Mouse (Mus musculus): ENCODE results near the gene Cdk19. TPM values are rescaled to one million over a fixed set of nuclear protein-coding genes. Genes with fewer than 3 reads are reported as not detected.

Gene Cdk19
- total RNA-seq, 2 experiments from 2014 or later, result 11.9 to 15.7 TPM

DNA sequence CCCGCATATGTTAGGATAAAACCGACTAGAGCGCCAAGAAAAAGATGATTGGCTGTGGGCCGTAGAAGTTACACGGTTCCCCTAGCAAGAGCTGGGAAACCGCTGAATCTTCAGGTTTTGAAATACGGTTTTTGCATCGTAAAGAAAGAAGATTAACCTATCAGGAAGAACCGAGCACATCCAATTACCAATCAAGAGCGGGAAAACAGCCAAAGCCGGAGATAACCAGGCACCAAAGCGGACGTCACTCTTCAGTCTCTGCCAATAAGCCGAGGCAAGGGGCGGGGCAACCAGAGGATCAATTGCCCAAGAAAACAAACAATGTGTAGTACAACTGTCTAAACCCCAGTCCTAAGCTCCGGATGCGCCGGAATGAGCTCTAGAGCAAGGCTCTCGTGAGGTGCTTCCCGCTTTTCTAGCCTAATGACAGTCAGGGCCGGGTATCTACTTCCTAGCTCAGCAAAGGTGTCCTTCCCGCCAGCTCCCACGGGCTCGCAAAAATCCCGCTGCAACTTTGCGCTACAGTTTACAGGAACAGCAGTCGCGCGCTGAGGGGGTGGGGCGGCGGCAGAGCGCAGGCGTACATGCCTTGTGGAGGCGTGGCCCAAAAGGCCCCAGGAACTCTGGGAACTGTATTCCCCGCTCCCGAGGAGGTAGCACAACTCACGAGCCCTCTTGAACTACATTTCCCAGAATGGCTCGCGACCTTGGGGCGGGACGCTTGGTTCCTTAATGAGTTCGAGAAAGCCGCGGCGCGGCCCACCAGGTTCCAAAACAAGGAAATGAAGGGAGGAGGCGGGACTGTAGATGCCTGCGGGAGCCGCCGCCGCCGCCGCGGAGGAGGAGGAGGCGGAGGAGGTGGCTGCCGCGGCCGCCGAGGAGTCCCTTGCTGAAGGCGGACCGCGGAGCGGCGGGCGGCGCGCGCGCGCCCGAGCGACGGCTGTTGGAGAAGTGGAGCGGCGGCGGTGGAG is 9.5 kb downstream of the Cdk19 start:
- intact Hi-C loops (cut with DNase I), result loop anchor here (1.0 to 2.0 kb wide), 2 partner anchors 47 to 90 kb away; partner anchors contain the start of genes Amd1 and Gtf3c6
- peak; percentile 98 for DNase-seq (ENCODE audit: low spot score)

DNA sequence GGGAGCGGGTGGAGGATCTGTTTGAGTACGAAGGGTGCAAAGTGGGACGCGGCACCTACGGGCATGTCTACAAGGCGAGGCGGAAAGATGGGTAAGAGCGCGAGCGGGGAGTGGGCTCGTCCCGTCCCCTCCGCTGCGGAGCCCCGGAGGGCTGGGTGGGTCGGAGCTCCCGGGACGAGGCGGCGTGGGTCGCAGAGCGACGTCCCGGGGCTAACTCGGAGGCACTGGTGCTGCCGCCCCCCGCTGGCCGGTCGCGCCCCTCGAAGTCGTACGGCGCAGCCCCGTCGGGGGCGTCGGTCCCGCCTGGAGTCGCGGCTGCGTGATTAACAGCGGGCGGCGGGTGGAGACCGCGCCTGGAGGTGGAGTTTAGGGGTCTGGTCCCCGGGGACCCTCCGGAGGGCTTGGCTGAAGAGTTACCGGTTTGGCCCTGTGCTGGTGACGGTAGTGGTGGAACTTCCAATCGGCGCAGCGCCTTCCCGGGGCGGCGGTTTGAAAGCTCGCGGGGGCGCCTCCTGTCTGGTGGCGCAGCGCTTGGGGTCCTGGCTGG is 10.3 kb downstream of the Cdk19 start:
- intact Hi-C loops (cut with DNase I), result loop anchor here (2.0 to 5.0 kb wide), 2 partner anchors 91 to 173 kb away; partner anchors contain the start of gene Gtf3c6
- peak; percentile 60 for DNase-seq (ENCODE audit: low spot score)

DNA sequence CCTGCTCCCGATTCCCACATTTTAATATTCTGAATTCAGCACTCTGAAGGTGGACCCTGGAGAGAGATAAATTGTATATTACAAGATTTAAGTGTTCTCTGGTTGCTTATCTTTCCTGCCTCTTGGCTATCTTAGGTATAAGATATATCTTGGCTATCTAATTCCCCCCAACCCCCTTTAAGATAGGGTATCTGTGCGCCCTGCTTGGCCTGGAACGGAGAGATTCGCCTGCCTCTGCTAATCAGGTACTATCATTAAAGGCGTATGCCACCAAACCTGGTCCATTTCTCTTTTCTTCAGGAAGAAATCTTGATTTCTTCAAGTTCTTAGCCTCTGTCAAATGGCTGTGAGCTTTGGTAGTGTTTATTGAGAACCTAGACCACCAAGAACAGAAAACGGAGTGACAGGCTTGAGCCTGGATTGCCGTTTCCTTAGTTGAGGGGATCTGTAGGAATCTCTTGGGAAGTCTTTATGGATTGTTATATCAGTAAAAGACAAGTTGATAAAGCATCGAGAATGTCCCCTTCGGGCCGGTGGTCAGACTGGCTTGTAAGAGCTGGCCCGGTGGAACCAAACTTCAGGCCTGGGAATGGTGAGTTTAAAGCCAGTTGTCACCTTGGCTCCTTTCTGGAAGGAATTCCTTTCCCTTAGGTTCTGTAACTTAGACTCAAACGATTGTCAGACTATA is 11.0 kb downstream of the Cdk19 start:
- intact Hi-C loops (cut with DNase I), result loop anchor here (5.0 kb wide), 1 partner anchor 172 kb away; no protein-coding TSS in a partner anchor
- DNase-seq (ENCODE audit: low spot score), result no peak

DNA sequence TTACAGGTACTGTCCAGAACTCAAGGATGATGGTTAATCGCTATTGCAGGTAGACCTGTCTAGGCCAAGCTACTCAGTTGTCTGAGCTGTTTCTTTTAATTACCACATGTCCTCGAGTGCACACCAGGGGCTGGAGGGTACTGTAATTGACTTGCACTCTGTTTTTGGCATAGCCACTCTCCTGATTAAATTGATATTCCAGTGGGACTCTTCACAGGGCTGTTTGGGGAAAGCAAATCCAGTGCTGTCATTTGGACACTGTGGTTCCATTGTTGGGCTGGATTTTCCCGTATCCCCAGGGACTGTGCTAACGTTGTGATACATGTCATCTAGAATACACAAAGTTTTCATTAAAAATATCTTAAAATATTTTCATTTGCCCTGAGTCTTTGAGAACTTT is 11.8 kb downstream of the Cdk19 start:
- DNase-seq (ENCODE audit: low spot score), result no peak
- intact Hi-C loops (cut with DNase I), result loop anchor here (5.0 kb wide), 1 partner anchor 171 kb away; no protein-coding TSS in a partner anchor

DNA sequence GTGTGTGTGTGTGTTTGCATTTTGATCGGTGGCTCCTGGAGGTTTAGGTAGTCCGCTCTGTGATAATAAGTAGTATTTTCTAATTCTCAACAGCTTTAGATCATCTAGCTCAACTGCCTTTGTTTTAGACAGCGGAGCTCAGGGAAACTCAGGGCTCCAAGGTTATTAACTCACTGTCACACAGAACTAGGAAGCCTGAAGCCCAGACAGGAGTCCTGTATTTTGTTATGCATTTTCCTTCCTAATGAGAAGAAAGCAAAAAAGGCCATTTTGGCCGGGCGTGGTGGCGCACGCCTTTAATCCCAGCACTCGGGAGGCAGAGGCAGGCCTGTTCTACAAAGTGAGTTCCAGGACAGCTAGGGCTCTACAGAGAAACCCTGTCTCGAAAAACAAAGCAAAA is 14.7 kb downstream of the Cdk19 start:
- intact Hi-C loops (cut with DNase I), result loop anchor here (5.0 kb wide), 1 partner anchor 168 kb away; no protein-coding TSS in a partner anchor
- no peak for DNase-seq (ENCODE audit: low spot score)

DNA sequence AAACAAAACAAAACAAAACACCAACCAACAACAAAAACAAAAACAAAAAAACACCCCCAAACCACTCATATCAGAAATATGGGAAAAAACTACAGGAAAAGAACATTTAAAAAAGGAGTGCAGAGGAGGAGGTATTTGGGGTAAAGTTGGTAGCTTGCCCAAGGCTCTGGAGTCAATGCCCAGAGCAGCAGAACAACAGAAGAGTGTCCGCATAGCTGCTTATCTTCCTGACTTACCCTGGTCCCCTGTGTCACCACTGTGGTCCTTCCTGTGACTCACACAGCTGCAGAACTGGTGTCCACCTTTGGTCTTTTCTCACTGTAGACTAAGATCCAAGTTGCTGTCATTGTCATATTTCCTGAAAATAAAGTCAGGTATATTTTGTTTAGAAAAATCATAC is 15.2 kb downstream of the Cdk19 start:
- intact Hi-C loops (cut with DNase I), result loop anchor here (5.0 kb wide), 1 partner anchor 168 kb away; no protein-coding TSS in a partner anchor
- no peak for DNase-seq (ENCODE audit: low spot score)

DNA sequence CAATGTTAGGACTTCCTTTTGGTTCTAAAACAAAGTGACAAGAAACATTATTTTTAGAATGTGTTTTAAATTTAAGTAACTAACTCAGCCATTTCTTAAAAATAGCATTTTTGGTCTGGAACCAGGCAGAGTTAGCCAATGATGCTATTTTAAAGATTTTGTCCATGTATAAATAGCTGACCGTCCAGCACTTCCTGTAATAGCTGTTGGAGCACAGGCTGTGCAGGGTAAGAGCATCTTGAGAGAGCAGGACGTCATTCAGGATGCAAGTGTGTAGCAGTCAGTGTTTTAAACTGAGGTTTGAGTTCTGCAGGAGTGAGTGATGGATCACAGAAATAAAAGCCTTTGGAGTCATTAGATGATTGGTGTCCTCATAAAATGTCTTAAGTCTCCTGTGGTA is 18.8 kb downstream of the Cdk19 start:
- intact Hi-C loops (cut with DNase I), result no loop called here
- DNase-seq (ENCODE audit: low spot score), result no peak

DNA sequence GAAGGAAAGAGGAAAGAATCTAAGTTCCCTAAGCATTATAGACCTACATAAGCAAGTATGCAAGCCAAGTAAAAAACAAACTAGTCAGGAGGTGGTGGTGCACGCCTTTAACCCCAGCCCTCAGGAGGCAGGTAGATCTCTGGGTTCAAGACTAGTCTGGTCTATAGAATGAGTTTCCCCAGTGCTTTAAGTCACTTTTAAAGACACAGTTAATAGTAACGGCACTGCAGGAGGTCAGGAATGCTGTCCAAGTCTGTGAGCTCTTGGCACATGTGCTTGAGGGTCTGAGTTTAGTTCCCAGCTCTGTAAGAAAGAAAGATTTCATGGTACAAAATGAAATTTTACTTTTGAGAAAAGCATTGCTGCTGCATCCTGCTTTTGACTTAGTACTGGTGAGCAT is 19.8 kb downstream of the Cdk19 start:
- no peak for DNase-seq (ENCODE audit: low spot score)
- intact Hi-C loops (cut with DNase I), result no loop called here

DNA sequence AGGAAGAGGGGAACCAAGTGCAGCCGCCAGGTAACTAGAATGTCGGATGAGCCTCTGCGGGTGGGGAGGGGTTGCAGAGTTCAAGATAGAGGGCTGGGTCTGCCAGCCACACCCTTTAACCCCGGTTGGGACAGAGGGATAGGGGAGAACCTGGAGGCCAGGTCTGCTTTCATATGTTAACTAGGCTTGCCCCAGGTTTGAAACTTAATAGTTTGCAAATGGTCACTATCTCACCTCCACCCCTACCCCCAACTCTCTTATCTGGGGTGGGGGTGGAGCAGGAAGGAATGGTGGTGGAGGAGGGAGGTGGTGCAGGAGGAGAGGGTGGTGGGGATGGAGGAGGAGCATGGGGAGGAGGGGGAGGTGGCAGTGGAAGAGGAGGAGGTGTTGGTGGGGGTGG is 23.6 kb downstream of the Cdk19 start:
- DNase-seq (ENCODE audit: low spot score), result no peak
- intact Hi-C loops (cut with DNase I), result no loop called here

DNA sequence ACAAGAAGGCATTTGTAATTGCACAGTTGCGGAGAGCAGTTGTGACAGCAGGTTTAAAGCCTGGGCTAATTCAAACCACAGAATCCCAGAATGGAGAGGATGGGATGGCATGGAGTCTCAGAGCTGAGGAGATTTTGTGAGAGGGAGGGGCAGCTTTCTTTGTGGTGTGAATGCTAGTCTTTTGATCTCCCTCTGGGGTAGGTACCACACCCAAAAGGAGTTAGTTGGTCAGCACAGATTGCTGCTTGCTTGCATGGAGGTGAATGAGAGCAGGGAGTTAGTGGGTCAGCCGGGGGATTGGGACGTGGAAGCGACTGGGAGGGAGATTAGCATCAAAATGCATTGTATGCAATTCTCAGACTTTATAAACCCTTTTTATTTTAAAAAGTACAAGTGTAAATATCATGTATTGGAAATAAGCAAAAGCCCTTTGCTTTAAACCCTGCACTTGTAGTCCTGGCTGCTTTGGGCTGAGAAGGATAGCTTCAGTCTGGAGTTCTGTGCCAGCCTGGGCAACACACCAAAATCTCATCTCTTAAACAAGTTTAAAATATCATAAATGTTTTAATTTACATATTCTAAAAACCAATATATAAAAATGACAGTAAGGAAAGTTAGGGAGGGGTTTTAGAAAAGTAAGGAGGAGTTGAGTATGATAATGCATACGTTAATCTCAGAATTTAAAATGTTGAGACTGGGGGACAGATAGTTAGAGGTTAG is 25.4 kb downstream of the Cdk19 start:
- intact Hi-C loops (cut with DNase I), result no loop called here
- no peak for DNase-seq (ENCODE audit: low spot score)

DNA sequence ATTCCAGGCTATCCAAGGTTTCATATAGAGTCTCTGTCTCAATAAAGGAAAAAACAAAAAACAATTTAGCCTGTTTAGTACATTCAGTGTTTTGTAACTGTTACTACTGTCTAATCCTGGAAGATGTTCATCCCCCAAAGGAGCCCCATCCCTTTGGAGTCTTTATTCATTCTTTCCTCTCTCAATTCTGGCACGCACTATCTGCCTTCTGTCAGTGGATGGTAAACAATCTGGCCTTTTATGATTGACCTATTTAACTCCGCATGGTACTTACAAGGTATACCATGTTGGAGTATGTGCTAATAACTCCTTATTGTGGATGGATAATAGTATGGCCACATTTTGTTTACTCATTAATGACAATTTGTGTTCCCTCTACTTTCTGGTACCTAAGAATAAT is 26.6 kb downstream of the Cdk19 start:
- intact Hi-C loops (cut with DNase I), result no loop called here
- DNase-seq (ENCODE audit: low spot score), result no peak

DNA sequence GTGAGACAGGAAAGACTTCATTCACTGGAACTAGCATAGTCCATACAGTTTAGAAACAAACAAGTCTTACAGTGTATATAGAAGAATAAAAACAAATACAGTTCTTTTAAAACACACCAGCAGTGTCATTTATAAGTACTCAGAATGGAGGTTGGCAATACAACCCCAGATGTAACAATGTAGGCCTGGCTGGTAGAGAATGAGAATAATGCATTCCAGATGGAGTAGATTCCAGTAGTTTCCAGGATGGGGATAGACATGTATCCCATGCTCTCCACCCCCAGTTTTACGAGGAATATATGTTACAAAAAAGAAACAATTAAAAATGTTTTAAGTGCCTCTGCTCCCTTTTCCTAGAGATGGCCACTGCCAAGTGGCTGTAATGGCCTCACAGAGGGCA is 29.2 kb downstream of the Cdk19 start:
- intact Hi-C loops (cut with DNase I), result no loop called here
- no peak for DNase-seq (ENCODE audit: low spot score)

DNA sequence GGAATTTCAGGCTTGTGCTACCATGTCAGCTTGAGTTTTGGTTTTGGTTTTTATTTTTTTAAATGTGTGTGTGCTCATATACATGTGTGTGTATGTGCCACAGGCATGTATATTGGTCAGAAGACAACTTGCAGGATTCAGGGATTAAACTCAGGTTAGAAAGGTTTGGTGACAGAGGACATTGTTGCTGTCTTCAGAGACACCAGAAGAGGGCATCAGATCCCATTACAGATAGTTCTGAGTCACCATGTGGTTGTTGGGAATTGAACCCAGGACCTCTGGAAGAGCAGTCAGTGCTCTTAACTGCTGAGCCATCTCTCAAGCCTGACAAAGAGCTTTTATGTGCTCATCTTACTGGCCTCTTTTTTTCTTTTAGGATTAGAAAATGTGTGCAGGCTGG is 30.8 kb downstream of the Cdk19 start:
- intact Hi-C loops (cut with DNase I), result loop anchor here (5.0 kb wide), 1 partner anchor 152 kb away; no protein-coding TSS in a partner anchor

DNA sequence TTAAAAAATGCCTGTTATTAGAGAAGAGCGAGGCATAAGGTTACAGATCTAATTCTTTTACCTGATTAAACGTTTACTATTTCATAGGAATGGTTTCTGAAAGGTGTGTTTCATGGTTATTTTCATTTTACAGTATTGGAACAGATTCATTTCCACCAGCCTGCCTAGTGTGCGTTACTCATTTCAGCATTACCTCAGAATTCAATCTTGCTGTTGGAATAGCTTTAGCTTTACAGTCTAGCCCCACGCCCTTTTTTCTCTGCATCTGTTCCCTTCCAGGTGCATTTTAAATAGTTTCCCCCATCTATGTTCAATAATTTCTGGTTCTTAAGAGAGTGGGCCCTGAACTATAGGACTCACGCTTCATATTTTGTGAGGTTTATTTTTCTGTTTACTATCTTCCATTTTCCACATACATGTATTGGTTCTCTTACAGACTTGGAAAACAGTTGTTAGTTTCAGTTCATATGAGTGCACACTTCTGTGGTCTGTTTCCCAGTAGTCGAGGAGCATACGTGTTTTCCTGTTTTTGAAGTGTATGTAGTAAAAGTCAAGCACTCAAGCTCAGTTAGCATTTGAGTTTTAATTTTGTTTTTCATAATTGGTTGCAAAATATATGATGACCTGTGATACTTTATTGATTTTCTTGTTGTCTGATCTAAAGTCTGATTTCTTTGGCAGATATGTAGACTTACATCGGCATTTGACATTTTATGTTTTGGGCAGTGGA is 32.0 kb downstream of the Cdk19 start:
- intact Hi-C loops (cut with DNase I), result loop anchor here (5.0 kb wide), 1 partner anchor 151 kb away; no protein-coding TSS in a partner anchor
- no peak for DNase-seq (ENCODE audit: low spot score)

More for the DNA sequence above, 30.8 kb downstream of the Cdk19 start:
- no peak for DNase-seq (ENCODE audit: low spot score)

DNA sequence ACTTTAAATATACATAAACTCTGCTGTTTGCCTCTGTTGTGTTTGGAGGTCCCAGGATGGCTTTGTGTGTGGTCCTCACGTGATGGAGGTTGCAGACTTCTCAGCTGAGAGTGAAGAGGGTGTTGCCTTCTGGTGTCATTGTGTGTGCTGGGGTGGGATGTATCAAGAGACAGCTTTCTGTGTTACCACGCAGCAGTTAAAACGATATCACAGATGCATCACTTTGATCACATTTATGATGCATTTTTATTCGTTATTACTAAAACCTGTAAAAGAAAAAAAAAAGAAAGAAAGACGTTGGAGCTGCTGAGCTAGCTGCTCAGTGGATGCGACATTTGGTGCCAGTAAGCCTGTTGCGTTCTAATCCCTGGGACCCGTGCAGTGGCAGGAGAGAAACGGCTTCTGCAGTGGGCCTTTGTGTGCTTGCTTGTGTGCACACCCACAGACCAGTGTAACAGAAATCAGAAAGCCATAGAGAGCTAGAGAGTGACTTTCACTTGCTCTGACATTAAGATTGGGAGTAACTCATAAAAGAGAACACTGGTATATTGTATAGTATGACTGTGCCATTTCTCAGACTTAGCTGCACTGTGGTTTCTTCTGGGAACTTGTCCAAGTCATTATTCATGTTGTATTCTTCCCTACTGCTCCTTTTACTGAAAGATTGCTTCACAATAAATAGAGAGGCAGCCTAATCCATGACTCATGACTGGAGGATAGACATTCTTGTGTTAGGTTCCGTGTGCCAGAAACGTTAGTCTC is 32.7 kb downstream of the Cdk19 start:
- no peak for DNase-seq (ENCODE audit: low spot score)
- intact Hi-C loops (cut with DNase I), result loop anchor here (5.0 kb wide), 1 partner anchor 150 kb away; no protein-coding TSS in a partner anchor

DNA sequence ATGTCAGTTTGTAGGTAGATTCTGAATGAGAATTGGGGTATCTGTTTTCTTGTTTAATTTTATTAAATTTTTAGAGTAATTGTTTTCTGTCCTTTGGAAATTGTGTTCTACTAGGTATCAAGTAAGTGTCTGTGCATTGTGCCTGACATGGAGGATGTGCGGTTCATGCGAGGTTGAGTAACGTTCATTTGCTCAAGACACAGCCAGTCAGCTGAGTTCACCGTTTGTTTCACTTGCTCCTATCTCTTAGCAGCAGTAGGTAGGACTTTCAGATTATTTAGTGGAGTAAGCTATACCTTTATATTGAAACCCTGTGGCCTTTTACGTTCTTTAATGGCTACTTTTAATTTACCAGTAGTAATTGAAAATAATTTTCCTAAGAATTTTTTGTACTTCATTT is 34.4 kb downstream of the Cdk19 start:
- intact Hi-C loops (cut with DNase I), result loop anchor here (5.0 kb wide), 1 partner anchor 149 kb away; no protein-coding TSS in a partner anchor
- no peak for DNase-seq (ENCODE audit: low spot score)

DNA sequence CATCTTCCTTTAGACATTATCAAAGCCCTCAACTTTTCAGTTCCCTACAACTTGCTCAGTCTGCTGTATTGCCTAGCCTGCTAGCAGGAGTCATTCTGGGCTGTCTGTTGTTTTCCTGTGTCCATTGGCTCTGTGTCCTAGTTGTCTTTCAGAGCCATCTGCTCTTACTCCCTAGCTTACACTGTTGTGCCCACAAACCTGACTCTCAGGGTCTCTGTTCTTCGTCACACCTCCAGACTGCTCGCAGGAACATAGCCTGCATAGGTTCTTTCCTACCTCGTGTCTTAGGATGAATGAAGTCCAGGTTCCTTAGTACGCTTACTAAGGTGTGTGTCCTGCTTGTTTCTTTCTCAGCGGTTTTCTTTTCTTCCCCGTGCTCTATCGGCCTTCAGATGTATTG is 35.5 kb downstream of the Cdk19 start:
- intact Hi-C loops (cut with DNase I), result loop anchor here (5.0 kb wide), 1 partner anchor 147 kb away; no protein-coding TSS in a partner anchor
- no peak for DNase-seq (ENCODE audit: low spot score)

DNA sequence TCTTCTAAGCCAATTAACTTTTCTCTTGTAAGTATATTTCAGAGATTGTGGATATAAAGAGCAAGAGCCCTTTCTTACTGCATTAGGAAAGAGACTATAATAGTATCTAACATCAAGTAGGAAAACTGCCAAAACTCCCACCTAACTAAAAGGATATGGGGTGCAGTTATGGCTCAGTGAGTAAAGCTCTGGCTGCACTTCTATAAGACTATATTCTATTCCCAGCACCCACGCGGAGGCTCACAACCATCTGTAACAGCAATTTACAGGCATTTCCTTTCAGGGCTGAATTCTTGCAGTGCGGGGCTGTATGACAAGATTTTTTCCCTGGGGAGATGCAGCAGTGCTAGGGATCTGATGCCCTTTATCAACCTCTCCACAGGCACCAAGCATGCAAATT is 36.9 kb downstream of the Cdk19 start:
- intact Hi-C loops (cut with DNase I), result no loop called here
- no peak for DNase-seq (ENCODE audit: low spot score)
